Mouse (Mus musculus): ENCODE results near the gene Meaf6. TPM values are rescaled to one million over a fixed set of nuclear protein-coding genes. Genes with fewer than 3 reads are reported as not detected.
A peak's percentile ranks its signal among the peaks of the same experiment; 100 is the strongest.

Meaf6 gene
- polyA plus RNA-seq, 1 experiment from 2014 or later = 79.9 TPM

DNA sequence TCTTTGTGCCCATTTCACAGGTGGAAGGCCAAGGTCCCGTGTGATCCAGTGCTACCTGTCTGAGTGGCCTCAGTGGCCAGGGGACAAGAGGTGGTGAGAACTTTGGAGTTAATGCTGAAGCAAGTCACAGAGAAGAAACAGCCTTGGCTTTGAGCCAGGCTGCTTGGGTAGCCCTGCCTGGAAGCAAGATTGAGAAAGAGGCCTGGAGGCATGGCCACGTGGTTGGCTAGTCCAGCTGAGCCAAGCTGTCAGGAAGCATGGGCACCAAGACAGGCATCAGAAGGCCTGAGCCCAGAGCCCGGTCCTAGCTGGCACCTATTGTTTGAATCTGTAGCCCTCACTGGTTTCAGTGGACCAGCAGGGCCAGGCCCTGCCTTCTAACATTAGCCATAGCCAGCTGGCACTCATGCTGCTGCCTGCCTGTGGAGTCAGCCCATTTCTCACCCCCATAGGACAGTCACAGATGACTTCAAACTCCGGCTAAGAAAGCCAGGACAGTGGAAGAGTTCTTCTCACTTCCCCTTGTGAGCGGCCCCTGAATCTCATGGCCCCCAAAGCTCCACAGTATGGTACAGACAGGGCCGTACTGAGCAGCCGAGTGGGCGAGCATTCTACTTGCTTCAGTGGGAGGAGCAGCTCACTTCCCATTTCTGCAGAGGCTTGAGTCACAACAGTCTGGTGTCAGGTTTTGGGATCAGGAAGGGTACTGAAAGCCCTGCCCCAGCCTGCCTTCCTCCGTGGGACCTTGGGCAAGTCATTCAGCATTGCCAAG lies 31.3 kb downstream of the Meaf6 start:
- peaks cover 29% of the 10 kb centered on the region for H3K36me3 ChIP-seq
- peak overlapping the region; percentile 44; the same call in 1 of the 2 replicates for H3K27ac ChIP-seq
- H3K4me2 ChIP-seq = no peak overlapping the region
- H3K4me3 ChIP-seq = no peak overlapping the region
- H3K27me3 ChIP-seq = no peaks in the 10 kb centered on the region
- 66% methylated on average over 9 of the region's 9 CpGs for WGBS
- peaks cover 28% of the 10 kb centered on the region for H3K4me1 ChIP-seq
- ATAC-seq (ENCODE audit: insufficient number of reproducible peaks, insufficient read depth, low FRiP score, low TSS enrichment, low read depth) = no peak
- H3K9me3 ChIP-seq = no peaks in the 10 kb centered on the region
- H3K9ac ChIP-seq = no peak overlapping the region

DNA sequence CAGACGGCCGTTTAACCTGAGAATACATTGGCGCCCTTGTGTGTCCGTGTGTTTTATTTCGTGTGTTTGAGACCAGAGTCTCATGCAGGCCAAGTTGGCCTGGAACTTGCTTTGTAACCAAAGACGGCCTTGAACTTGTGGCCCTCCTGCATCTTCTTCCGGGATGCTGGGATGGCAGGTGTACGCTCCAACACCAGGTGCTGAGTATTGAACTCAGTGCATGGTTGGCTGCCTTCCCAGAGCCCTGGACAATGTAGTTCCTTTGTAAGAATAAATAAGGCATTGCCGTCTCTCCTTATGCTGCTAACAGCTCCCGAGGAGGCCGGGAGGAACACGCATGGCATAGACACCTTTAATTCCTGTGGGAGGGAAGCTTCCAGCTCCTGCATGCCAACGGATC lies 32.0 kb downstream of the Meaf6 start:
- Histone ChIP-seq H3K4me3 (no peak overlapping the region), H3K9me3 (no peaks in the 10 kb centered on the region)
- 77% methylated on average over 13 of the region's 13 CpGs for WGBS

DNA sequence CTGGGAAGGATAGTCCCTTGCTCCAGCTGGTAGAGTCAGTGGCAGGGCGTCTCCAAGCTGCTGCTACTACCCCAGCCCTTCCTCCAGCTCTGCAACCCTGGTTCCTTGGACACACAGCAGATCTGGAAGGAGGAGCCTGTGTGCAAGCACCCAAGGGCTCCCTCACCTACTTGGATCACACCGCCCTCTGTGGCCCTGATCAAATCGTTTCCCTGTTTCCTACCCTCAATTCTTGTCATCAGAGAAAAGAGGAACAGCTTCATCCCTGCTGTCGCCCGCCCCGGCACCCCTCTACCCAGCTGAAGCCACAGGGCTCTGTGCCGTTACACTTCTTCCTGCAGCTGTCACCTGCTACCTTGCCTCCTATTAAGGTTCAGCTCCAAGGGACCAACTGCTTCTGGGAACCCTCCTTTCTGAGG lies 33.0 kb downstream of the Meaf6 start:
- no peak overlapping the region for H3K4me2 ChIP-seq
- H3K4me1 ChIP-seq = peaks cover 36% of the 10 kb centered on the region
- H3K36me3 ChIP-seq = peaks cover 17% of the 10 kb centered on the region; the same call in 1 of the 2 replicates
- H3K27ac ChIP-seq = no peak overlapping the region
- 82% methylated on average over 7 of the region's 7 CpGs for WGBS
- no peaks in the 10 kb centered on the region for H3K27me3 ChIP-seq
- no peak overlapping the region for H3K9ac ChIP-seq
- H3K4me3 ChIP-seq = no peak overlapping the region
- no peak for ATAC-seq (ENCODE audit: insufficient number of reproducible peaks, insufficient read depth, low FRiP score, low TSS enrichment, low read depth)
- H3K9me3 ChIP-seq = no peaks in the 10 kb centered on the region

More for the DNA sequence above, 32.0 kb downstream of the Meaf6 start:
- Histone ChIP-seq H3K9ac (no peak overlapping the region), H3K4me1 (peaks cover 28% of the 10 kb centered on the region), H3K27ac (no peak overlapping the region), H3K27me3 (no peaks in the 10 kb centered on the region), H3K36me3 (peaks cover 22% of the 10 kb centered on the region), H3K4me2 (no peak overlapping the region)
- ATAC-seq (ENCODE audit: insufficient number of reproducible peaks, insufficient read depth, low FRiP score, low TSS enrichment, low read depth) = no peak

DNA sequence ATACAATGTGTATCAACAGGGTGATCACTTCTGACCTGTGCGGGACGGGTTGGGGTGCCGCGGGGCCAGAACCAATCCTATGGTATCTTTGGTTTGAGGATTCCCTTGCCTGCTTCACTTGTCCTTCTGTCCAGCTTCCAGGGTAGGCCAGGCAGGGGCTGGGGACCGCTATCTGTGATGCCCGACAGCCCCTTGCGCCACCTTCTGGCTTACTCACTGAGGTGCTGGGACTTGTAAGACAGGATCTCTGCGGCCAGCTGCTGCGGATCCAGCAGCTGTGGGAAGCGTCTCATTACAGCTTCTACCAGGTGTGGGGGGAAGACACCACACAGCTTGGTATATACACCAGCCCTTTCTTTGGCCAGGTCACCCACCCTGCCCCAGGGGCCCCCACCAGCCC lies 34.1 kb downstream of the Meaf6 start:
- H3K4me1 ChIP-seq = peaks cover 46% of the 10 kb centered on the region
- H3K9me3 ChIP-seq = no peaks in the 10 kb centered on the region
- H3K27ac ChIP-seq = no peak overlapping the region
- no peak overlapping the region for H3K9ac ChIP-seq
- WGBS = 26% methylated on average over 10 of the region's 10 CpGs
- H3K36me3 ChIP-seq = peaks cover 17% of the 10 kb centered on the region; the same call in 1 of the 2 replicates
- no peaks in the 10 kb centered on the region for H3K27me3 ChIP-seq
- ATAC-seq (ENCODE audit: insufficient number of reproducible peaks, insufficient read depth, low FRiP score, low TSS enrichment, low read depth) = no peak
- no peak overlapping the region for H3K4me3 ChIP-seq
- no peak overlapping the region for H3K4me2 ChIP-seq

DNA sequence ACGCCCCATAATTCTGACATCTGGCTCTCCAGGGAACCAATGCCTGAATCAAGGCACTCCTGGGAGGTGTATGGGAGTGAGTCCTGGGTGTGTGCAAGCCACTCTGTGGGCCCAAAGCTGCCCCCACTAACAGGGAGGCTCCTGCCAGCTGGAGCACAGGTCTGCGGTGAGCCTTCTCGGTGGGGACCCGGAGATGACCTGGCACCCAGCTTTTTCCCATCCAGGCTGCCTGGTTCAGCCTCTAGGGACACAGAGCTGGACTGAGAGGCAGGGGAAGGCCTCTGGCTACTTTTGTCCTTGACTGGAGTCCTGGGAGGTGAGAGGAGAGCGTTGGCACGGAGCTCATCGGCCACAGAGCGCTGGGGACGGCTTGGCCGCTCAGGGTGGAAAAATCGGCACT lies 34.8 kb downstream of the Meaf6 start:
- H3K9me3 ChIP-seq = no peaks in the 10 kb centered on the region
- H3K27ac ChIP-seq = no peak overlapping the region
- 89% methylated on average over 11 of the region's 11 CpGs for WGBS
- H3K4me1 ChIP-seq = peaks cover 47% of the 10 kb centered on the region
- ATAC-seq (ENCODE audit: insufficient number of reproducible peaks, insufficient read depth, low FRiP score, low TSS enrichment, low read depth) = no peak
- no peak overlapping the region for H3K4me2 ChIP-seq
- peaks cover 17% of the 10 kb centered on the region; the same call in 1 of the 2 replicates for H3K36me3 ChIP-seq
- H3K9ac ChIP-seq = no peak overlapping the region
- no peak overlapping the region for H3K4me3 ChIP-seq
- no peaks in the 10 kb centered on the region for H3K27me3 ChIP-seq

DNA sequence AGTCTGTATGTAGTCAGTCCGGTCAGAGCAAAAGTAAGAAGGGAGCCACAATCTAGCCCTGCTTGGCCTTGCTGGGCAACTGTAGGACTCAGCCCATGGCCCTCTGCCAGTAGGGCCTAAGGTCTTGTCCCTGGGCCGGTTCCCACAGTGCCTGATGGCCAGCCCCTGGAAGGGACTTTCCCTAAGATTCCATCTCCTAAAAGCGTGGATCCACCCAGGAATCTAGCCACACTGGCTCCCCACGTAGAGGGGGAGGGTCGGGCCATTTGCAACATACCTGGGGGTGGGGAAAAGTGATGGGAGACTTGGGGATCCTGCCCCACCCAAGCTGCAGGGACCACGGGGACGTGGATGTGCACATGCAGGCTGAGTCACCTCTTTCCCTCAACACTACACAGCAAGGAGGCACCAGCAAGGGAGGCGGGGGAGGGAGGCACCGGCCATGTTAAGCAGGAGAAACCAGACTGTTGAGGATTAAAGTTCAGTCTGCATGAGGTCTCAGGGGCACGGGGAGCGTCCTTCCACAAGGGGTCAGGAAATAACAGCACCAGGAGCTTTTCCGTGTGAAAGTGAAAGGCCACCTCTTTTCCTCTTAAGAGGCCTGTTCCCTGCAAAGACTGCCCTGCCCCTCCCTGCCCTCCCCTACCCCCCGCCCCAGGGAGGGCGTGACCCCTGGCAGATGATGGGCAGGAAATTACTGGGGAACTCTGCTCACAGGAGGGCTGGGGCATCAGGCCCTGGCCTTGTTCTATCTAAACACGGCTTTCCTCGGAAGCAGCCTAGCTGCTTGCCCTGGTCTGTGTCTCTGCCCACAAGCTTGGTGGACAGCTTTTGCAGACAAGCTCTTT lies 37.7 kb downstream of the Meaf6 start:
- H3K27ac ChIP-seq = peak overlapping the region; percentile 16; the same call in 1 of the 2 replicates
- H3K4me3 ChIP-seq = no peak overlapping the region
- WGBS = 18% methylated on average over 16 of the region's 16 CpGs
- H3K4me2 ChIP-seq = no peak overlapping the region
- peaks cover 38% of the 10 kb centered on the region for H3K4me1 ChIP-seq
- no peaks in the 10 kb centered on the region for H3K9me3 ChIP-seq
- no peak for ATAC-seq (ENCODE audit: insufficient number of reproducible peaks, insufficient read depth, low FRiP score, low TSS enrichment, low read depth)
- peak overlapping the region; percentile 46; the same call in 1 of the 2 replicates for H3K9ac ChIP-seq
- H3K27me3 ChIP-seq = peaks cover 18% of the 10 kb centered on the region
- peaks cover 17% of the 10 kb centered on the region; the same call in 1 of the 2 replicates for H3K36me3 ChIP-seq

DNA sequence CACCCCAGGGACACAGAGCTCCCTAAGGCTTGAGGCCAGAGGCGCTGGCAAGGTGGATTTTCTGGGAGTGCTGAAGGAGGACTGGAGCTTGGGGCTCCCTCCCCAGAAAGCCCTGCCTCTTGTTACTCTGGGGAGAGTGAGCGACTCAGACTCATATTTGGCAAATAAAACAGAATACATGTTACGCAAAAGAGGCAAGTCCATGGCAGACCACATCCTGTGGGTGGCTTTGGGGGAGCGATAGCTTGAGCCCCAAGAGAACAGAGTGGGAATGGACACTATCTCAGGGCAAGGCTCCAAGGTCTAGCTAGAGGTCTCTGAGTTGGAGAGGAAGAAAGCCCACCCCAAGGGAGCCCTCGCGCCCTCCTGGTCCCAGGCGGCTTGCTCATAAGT lies 38.3 kb downstream of the Meaf6 start:
- no peak overlapping the region for H3K4me2 ChIP-seq
- H3K27me3 ChIP-seq = peaks cover 23% of the 10 kb centered on the region

DNA sequence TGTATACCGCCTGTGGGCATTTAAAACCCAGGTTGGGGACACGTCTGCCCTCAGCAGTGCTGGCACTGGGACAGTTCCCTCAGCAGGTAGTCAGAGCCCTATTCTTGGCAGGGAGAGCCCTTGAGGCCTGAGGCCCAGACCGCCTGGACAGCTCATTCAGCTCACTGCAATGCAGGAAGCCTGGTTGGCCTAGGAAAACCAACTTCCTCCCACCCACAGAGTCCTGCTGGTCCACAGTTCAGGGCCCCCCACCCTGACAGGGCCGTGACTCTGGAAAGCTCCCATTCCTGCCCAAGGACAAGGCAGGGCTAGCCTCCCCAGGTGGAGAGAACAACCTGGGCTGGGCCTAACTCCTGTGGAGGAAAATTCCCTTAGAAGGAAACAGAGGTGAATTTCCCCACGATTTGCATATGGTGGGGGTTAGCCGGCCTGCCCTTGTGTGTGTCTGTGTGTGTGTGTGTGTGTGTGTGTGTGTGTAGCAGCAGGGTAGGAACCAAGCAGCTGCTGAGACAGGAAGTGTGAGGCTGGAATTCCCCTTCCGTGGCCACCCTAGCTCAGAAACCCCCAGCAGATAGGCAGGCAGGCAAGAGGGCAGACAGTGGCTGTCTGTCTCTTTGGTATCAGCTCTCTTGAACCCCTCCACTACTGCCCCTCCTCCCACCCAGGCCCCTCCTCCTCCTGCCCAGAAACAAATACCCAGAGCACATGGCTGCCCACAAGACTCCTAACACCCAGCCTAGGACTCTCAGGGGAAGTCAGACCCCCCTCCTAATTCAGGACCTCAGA lies 39.7 kb downstream of the Meaf6 start:
- 34% methylated on average over 7 of the region's 7 CpGs for WGBS
- Histone ChIP-seq H3K4me3 (no peak overlapping the region), H3K9ac (no peak overlapping the region), H3K36me3 (peaks cover 11% of the 10 kb centered on the region; the same call in 1 of the 2 replicates), H3K27ac (no peak overlapping the region), H3K4me1 (peaks cover 45% of the 10 kb centered on the region), H3K27me3 (peaks cover 30% of the 10 kb centered on the region), H3K4me2 (no peak overlapping the region), H3K9me3 (no peaks in the 10 kb centered on the region)
- ATAC-seq (ENCODE audit: insufficient number of reproducible peaks, insufficient read depth, low FRiP score, low TSS enrichment, low read depth) = no peak

More for the DNA sequence above, 38.3 kb downstream of the Meaf6 start:
- Histone ChIP-seq H3K9me3 (no peaks in the 10 kb centered on the region), H3K4me1 (peaks cover 44% of the 10 kb centered on the region), H3K27ac (peak overlapping the region; percentile 16; the same call in 1 of the 2 replicates), H3K36me3 (peaks cover 17% of the 10 kb centered on the region; the same call in 1 of the 2 replicates), H3K4me3 (no peak overlapping the region), H3K9ac (peak overlapping the region; percentile 46; the same call in 1 of the 2 replicates)
- 63% methylated on average over 7 of the region's 7 CpGs for WGBS
- no peak for ATAC-seq (ENCODE audit: insufficient number of reproducible peaks, insufficient read depth, low FRiP score, low TSS enrichment, low read depth)

DNA sequence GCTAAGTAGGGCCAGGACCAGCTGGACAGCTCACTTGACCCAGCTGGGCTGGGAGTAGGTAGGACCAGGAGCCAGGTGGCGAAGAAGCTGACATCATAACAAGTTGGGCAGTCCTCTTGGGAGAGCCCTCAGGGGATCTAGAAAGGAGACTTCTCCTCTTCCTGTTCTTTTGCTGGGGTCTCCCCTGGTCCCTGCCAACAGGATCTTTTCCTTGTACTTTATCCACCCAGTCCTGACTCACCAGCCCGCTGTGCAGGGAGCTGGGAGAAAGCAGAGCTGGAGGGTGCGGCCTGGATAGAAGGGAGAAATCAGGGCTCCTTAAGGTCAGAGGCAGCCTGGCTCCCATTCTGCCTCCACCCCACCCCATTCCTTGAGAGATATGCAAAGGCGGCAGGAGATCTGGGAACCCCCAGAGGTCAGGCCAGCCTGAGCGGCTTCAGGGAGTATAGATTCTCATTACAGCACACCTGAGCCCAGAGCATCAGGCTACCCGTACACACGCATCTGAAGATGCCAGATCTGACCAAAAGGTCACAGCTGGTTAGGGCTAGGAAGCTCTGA lies 40.5 kb downstream of the Meaf6 start:
- Histone ChIP-seq H3K4me1 (peaks cover 45% of the 10 kb centered on the region), H3K9me3 (no peaks in the 10 kb centered on the region), H3K36me3 (0 out of 2 replicates have a peak, but pooled peaks cover 3% of the 10 kb centered on the region), H3K27me3 (peaks cover 30% of the 10 kb centered on the region), H3K4me2 (peak overlapping the region; percentile 11; the same call in 1 of the 2 replicates), H3K4me3 (no peak overlapping the region), H3K9ac (no peak overlapping the region), H3K27ac (no peak overlapping the region)
- no peak for ATAC-seq (ENCODE audit: insufficient number of reproducible peaks, insufficient read depth, low FRiP score, low TSS enrichment, low read depth)
- 67% methylated on average over 7 of the region's 7 CpGs for WGBS

DNA sequence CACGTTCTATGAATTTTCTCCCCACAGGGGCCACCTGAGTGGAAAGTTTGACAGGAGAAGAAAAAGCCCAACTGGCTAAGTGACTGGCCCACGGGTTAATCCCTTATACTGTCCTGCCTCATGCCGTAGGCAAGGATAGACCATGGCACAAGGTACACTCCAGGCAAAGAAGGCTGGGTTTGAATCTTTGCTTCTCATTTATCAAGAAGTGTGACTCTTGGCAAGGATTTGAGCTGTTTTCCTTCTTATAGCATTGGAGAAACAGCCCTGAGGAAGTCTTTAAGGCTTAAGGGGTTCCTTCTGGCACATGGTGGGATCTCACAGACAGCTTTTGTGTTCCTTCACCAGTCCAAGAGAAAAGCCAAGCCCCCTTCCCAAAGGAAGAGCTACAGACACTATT lies 41.3 kb downstream of the Meaf6 start:
- Histone ChIP-seq H3K9me3 (no peaks in the 10 kb centered on the region), H3K9ac (no peak overlapping the region), H3K36me3 (no peaks in the 10 kb centered on the region), H3K4me2 (no peak overlapping the region), H3K27me3 (peaks cover 30% of the 10 kb centered on the region), H3K4me3 (no peak overlapping the region), H3K27ac (no peak overlapping the region), H3K4me1 (peaks cover 45% of the 10 kb centered on the region)
- ATAC-seq (ENCODE audit: insufficient number of reproducible peaks, insufficient read depth, low FRiP score, low TSS enrichment, low read depth) = no peak
- WGBS = 83% methylated on average over 3 of the region's 3 CpGs

DNA sequence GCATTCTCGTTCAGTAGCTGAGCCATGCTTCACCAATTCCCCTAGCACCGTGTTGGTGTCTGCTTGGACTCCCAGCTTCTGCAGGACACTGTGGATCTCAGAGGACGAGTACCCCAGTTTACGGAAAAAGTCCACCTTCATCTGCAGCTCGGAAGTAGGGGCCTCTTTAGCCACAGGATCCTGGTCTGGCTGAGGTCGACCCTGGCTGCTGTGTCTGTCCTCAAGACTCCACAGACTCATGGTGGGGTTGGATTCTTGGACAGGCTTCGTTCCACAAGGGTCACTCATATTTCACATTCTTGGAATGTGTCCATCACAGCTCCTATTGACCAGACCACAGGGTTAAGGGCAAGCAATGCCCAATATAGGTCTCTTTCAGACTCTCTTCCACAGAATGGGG lies 41.8 kb downstream of the Meaf6 start:
- Histone ChIP-seq H3K4me3 (peak overlapping the region; percentile 72), H3K27me3 (peaks cover 30% of the 10 kb centered on the region), H3K27ac (no peak overlapping the region), H3K9me3 (no peaks in the 10 kb centered on the region), H3K4me1 (peaks cover 45% of the 10 kb centered on the region), H3K9ac (no peak overlapping the region; the same call in 1 of the 2 replicates), H3K4me2 (peak overlapping the region; percentile 98), H3K36me3 (no peaks in the 10 kb centered on the region)
- 78% methylated on average over 7 of the region's 7 CpGs for WGBS
- ATAC-seq (ENCODE audit: insufficient number of reproducible peaks, insufficient read depth, low FRiP score, low TSS enrichment, low read depth) = no peak
